Mouse (Mus musculus): ENCODE measurements around the gene Plcg1.

Gene Plcg1

DNA sequence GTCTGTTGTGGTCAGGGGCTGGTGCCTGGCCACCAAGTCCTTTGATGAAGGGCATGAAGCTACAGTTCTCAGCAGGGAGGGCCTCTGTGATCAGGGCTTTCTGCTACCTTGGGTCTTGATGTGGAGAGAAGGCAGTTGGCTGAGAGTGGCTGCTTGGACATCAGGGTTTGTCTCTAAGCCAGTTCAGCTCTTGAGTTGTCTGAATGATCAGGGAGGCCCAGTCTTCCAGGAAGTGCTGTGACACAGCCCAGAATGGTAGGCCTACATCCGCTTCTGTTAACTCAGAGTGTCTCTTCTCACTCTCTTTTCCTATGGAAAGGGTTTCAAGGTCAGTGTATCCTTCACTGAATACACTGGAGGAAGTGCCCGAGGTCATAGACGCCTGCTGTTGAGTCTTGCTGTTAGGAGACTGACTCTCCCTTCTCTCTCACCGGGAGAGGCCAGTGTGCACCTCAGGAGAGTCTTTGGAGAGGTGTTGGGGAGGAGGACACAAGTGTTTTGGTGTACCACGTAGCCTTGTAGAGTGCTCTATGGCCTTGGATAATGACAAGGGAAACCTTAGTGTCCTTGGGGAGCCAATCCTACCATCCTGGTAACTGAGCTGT is 4.7 kb downstream of the Plcg1 start:
- no peak for DNase-seq (ENCODE audit: low spot score)

DNA sequence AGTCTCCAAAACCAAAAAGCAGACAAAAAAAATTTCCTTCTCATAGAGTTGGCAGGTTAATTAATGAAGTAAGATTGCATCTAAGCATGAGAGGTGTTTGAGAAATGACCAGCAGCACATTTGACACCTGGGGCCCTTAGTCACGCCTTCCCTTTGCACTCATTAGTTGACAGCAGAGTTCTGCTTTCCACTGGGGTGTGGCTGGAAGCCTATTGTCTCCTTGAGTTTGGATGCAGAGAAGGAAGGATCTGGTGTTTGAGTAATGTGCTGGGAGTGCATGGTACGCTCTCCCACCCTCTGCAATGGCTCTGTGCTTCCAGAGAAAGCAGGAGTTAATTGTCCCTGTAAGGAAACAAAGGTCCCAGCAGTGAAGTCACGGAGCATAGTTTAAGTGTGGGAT is 5.4 kb downstream of the Plcg1 start:
- no peak for DNase-seq (ENCODE audit: low spot score)

DNA sequence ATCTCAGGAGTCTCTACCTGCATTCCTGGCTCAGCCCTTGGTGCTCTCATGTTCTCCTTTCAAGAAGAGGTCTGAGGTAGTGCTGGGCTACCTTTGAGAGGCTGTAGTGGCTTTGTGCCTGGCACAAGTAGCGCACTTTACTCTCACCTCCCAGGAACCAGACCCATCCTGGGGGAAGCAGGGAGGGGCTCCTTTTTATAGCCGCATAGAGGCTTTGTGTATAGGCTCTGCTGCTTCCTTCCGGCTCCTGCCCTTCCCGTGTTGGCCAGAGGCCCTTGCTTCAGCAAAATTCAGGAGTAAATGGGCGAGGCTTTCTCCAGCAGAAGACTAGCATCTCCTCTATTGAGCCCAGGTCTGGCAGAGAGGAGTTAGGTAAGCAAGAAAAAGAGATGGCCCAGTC is 7.3 kb downstream of the Plcg1 start:
- DNase-seq (ENCODE audit: low spot score), result no peak

DNA sequence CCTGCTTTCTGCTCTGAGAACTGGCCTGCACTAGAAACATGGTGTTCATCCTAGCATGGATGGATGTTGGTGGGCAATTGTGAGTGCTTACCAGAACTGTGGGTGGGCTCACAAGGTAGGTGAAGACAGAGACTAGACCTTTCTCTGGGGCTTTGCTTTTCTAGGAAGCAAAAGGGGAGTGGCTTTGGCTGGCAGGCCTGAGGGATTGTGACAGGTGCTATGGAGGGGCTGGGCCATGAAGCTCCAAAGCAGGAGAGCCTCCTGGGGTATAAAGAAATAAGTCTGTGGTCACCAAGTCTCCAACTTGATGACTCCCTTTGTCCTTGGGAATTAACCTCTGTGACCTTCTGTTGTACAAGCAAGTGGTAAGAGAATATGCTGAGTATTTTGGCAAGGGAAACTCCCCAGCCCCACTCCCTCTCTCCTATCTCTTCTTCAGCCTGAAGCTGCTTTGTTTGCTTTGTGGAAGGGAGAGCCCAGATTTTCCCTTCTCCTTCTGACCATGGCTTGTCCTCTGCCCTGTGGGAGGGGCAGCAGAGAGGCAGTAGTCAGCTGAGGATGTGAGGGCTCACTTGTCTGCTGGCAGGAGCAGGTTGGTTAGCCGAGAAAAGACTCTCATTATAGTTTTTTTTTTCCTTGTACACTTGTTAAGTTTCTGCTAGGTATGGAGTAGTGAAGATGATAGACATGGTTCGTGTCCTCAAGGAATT is 8.7 kb downstream of the Plcg1 start:
- DNase-seq (ENCODE audit: low spot score), result no peak

DNA sequence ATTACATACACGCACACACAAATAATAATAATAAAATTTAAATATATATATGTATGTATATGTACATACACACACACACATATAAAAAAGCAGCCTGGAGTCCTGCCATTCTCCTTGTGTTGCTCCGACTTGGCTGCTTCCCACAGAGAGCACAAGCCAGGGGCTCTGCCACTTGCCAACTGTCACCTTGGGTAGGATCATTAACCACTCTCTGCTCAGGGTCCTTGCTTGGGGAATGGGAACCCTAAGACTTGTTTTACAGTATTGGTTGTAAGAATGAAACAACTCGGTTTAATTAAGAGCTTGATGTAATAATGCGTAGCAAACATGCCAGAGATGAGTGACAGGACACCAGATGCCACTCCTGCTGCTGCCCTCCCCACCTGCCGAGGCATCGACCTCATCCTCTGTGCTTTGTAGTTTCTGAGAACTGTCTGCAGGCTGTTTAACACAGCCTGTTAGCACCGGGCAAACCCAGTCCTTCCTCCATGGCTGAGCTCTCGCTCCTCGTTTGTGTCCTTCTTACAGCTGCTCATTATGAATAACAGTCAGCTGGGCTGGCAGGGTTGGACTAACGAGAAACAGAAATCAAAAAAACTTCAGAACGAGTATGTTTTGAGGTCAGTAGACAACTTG is 9.5 kb downstream of the Plcg1 start:
- DNase-seq (ENCODE audit: low spot score), result no peak

DNA sequence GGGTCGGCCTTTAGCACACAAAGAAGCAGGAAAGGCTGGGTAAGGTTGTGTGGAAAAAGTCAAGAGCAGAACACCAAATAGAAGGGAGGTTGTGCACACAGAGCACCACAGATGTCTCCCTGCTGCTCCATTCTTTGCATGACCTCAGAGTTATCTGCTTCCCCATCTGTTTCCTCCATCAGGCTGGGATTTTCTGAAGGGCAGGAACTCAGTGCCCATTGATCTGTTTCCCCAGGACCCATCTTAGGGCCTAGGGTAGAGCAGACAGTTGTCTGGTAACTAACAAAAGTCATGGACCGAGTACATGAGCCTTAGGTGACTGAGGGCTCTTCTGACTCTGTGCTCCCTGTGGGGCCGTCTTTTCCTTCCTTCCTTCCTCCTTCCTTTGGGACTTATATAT is 10.5 kb downstream of the Plcg1 start:
- DNase-seq (ENCODE audit: low spot score), result no peak

DNA sequence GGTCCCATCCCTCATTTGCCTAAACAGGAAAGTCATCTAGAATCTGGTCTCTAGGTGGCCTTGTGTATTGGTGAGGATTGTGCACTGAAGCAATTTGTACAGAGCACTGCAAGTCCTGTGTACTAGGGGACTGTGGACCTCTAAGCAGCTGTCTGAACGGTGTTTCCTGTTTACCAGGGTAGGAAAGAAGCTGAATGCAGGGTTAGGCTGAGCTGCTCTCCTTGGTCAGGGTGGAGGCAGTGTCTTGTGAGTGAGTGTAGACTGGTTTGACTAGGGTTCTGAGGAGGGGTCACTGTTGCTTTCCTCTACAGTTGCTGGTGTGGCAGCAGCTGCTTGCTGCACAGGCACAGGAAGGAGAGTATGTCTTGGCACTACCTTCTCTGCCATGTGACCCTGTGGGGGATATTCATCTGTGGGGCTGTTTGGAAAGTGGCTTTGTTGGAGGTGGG is 11.1 kb downstream of the Plcg1 start:
- no peak for DNase-seq (ENCODE audit: low spot score)

DNA sequence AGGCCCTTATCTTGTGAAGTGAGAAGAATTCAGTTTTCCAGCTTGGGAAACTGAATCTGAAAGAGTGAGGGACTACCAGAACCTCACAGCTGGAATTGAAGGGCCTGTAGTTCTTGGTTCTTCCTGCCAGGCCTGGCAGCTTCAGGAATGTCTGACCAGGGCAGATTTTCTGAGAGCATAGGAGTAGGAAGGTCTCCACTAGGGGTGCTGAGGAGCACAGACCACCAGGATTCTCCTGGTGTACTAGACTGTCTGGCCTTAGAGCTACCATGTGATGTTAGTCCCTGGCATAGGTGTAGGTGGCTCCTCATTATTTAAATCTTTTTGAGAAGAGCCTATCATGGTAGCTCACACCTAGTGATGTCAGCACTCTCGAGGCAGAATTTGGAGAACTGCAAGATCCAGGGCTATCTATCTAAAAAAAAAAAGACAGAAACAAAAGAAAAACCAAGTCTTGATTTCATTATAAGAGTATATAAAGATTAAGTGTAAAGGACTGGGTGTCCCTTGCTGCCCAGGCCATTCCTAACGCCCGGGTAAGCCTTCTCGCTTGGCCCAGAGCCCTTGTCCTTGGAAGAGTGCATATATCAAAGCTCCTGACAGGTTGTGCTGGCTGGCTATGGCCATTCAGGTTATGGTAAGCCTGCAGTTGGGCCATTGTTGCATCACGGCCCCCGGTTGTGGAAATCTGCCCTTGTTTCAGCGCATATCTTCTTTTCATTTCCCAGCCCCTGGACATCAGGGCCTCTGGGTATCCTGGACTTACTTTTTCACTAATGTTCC is 13.1 kb downstream of the Plcg1 start:
- peak; percentile 79 for DNase-seq (ENCODE audit: low spot score)

DNA sequence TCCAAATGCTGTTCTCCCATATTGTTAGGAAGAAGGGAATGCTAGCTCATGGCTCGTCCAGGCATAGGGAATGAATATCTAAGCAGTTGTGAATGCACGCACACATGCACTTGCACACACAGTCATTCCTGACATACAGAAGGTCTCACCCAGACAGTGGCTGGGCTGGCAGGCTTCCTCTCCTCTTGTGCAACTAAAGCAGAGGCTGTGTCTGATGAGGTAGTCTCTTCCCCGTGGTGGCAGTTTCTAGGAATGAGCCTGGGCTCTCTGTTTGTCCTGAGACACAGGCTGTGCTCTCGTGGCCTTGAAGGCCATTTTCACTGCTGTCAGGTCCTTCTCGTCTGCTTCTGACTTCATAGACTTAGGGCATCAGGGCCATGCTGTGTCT is 13.7 kb downstream of the Plcg1 start:
- peak; percentile 35 for DNase-seq (ENCODE audit: low spot score)

DNA sequence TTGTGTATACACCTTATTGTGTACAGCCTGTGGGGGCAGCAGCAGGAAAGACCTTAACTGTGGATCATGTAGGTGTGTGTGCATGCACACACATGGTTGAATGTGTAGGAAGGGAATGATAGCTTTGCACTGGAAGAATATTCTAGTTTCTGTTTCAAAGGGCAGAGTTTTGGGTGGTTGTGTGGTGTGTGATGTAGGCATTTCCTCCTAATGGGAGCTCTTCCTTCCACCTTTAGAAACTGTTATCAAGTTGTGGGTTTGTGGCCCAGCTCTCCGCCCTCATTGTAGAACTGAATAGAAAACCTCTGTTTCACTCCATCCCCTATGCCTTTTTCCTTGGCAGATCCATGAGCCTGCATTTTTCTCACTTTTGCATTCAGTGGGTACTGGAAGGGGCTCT is 14.4 kb downstream of the Plcg1 start:
- DNase-seq (ENCODE audit: low spot score), result no peak

DNA sequence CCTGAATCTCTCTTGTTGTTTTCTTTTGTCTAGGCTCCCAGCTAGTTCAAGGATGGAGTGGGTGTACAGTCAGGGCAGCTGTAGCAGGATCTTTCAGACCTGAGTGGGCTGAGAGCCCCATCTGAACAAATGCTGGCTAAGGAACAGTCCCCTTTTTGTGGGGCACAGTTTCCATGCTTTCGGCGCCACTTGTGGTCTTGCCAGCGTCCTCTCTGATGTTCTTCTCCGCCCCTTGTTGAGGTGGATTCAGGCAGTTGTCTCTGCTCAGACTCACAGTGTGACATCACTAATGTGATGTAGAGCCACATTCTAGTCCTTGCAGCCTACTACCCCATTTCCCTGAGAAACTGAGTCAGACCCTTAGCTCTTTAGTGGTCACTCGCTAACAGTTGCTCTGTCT is 15.5 kb downstream of the Plcg1 start:
- no peak for DNase-seq (ENCODE audit: low spot score)

DNA sequence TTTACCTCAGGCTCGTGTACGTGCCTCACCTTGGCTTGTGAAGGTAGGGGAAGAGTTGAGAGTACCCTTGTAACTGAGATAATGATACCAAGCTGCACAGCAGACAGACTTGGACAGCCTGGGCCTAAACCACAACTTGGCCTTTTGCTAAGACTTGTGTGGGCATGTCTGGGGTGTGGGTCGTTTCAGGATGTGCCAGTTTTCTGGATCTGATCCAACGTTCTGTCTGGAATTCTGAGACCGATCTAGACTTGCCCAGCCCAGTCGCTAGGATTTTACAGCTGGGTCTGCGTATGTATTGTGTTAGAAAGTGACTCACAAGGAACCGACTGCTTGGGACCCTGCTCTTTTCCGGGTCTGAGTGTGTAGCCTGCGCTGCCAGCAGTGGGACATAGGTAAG is 16.0 kb downstream of the Plcg1 start:
- peak; percentile 69 for DNase-seq (ENCODE audit: low spot score)

DNA sequence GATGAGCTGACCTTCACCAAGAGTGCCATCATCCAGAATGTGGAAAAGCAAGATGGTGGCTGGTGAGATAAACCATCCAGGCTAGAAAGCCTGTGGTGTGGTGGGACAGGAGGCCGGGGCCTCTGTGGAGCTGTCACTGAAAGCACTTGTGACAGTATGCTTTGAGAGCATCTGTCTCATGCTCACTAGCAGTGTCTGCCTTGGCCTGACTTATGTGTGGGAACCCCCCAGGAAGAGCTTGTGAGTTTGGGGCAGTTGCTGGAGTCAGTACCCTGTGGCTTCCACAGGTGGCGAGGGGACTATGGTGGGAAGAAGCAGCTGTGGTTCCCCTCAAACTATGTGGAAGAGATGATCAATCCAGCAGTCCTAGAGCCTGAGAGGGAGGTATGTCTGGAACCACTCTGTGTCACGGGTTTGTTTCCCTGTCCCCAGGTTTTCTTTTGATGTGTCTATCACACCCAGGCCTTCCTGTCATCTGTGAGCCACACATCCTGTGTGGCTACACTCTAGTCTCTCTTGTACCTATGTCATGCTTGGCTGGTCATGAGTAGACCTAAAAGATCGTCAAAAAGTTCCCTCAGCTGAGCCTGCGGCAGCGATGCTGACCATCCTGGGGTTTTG is 25.6 kb downstream of the Plcg1 start:
- no peak for DNase-seq (ENCODE audit: low spot score)

DNA sequence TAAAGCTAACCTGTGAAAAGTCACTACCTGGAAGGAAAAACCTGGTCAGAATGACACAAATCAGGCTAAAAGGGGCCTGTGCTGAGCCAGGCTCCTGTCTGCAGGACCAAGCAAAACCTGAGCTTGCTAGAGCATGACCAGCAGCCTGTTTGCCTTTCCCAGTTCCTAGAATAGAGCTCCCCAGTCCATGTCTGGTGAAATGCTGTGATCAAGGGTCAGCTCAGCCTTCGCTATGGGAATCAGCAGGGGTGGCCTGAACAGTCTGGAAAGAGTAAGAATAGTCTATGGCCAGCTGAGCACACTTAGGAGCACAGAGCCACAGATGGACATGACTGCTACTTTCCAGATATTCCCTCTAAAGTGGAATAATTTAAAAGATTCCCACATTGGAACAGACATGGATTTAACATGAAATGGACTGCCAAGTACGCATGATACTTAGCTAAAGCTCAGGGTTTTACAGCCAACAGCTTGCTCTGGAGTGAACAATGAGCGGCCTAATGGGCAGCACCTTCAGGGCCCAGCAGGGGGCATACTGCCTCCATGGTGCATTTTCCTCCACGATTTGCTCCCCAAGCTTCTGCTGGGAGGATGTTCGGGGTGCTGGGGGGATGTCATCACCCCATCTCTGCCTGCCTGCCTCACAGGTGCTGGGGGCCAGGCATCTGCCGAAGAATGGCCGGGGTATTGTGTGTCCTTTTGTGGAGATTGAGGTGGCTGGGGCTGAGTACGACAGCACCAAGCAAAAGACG is 29.5 kb downstream of the Plcg1 start:
- DNase-seq (ENCODE audit: low spot score), result peak; percentile 46

DNA sequence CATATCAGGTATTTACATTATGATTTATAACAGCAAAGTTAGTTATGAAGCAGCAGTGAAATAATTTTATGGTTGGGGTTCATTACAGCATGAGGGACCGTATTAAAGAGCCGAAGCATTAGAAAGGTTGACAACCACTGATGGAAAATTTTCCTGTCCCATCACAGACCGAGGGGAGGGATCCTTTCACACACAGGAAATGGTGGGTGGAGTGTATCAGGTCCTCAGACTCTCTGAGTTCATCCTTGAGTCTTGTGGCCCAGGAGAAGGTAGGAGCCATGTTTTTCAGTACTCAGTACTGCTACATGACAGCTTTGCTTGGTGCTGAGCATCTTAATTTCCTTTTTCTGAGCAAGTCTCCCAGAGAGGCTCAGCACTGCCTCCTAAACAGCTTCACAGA is 32.7 kb downstream of the Plcg1 start:
- DNase-seq (ENCODE audit: low spot score), result no peak

DNA sequence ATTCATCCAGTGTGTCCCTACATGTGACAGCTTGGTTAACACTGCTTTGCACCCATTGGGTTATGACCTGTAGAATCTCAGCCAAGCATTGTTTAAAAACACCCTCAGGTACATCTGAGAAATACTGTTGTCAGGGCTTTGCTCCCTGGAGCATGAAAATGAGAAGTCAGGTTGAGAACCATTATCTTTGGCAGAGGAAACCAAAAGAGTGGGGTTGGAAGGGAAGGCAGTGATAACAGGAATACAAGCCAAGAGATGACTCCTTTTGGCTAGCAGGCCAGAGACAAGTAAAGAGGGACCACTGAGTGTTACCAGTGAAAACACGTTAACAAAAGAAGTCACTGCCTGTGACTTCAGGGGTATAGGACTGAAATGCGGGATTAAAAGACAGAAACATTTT is 33.3 kb downstream of the Plcg1 start:
- DNase-seq (ENCODE audit: low spot score), result no peak

DNA sequence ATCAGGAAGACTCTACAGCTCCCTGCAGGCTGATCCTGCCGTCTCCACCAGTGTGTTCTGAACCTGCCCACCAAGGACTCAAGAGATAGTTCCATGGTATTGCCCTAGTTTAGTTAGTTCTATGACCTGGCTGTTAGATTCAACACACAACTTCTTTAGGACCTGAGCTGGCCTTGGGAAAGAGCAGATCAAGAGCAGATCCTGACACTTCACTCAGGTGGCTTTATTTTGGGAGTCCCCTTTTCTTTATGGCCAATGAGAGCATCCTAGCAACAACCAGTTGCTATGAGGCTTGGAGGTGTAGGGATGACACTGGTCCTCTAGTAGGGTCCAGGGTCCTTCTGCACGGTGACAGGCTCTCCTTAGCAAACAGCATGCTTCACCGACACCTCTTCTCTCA is 34.0 kb downstream of the Plcg1 start:
- DNase-seq (ENCODE audit: low spot score), result no peak

DNA sequence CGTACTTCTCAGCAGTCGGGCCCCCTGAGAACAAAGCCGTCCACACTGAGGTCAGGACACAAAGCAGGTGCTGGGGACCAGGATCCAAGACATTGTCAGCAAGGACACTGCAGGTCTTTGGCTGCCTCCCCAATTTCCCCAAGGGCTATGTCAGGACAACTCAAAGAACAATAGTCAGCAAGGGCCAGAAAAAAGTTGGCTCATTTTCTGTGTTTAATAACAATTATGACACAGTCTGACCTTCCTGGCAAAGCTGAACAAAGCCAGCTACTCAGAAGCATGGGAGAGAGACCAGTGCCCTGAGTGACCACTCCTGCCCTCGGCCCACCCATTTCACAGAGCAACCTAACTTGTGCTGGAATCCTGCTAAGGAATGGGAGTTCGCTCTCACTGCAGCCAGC is 35.3 kb downstream of the Plcg1 start:
- peak; percentile 19 for DNase-seq (ENCODE audit: low spot score)

DNA sequence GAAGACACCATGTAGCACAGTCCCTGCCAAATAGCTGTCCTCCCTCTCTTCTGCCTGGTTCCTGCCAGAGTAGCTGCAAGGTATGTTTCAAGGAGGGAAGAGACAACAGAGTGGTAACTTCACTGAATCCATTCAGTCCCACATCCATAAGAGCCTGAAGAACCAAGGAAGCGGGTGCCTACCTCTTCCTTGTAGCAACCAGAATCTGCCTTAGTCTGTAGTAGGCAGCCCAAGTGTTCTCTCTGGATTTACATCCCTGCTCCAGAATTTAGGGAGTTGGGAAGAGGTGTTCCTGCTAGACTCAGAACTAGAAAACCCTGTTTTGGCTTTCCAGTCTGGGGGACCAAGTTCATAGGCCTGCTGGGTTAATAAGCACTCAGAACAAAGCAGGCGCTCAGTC is 36.1 kb downstream of the Plcg1 start:
- DNase-seq (ENCODE audit: low spot score), result no peak

DNA sequence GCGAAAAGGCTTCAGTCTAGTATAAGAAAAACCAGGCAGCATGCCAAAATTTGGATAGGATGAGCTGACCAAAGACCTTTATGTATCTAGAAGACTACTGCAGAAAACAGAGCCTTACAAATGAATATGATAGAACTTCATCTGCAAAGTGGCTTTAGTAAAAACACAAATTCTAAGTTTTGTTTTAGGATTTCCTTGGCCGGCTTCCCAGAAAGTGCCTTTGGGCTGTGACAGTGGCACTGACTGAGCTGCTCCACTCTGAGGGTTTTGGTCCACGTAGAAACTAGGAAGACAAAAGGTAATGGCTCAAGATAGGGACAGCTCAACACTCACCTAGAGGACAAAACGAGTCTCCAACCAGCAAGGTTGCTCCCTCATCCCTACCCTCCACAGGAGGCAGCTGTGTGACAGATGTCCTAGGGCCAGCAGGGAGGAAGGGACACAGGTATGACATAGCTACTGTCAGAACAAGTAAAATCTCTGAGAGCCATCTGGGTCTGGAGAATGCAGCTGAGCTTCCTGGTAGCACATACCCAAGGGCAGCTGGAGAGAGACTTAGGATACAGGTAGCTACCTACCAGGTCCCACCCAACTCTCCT is 37.1 kb downstream of the Plcg1 start:
- DNase-seq (ENCODE audit: low spot score), result no peak

DNA sequence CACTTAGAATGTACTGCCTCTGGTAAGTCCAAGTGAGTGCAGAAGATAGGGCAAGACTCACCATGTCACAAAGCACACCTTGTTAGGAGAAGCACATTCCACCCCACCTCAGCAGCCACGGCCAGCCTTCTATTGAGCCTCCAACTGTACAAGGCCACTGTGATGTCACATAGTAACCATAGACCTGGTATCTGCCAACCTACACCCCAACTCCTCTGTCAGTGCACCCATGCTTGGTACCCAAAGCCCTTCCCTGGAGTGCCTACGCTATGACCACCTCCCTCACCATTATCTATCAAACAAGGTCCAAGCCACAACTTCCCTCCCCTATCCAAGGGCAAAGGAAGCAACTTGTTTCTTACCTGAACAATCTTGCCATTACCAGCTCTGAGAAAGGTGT is 37.9 kb downstream of the Plcg1 start:
- no peak for DNase-seq (ENCODE audit: low spot score)

Data from urinary bladder, postnatal 14 days (tissue).